Mouse (Mus musculus): ENCODE measurements around the gene Tmem38b. TPM values are rescaled to one million over a fixed set of nuclear protein-coding genes. Genes with fewer than 3 reads are reported as not detected.

Gene Tmem38b
- total and polyA plus RNA-seq, 3 experiments = 3.1 to 5.9 TPM; not detected in 1

GRCm38 (mm10) chr4:53853333-53853732, 27.5 kb downstream of the Tmem38b start:
- no peak for TF ChIP-seq ZC3H11A (IDR thresholded peaks at IDR 0.05; ENCODE audit: low read depth, low read length)
- no peak for TF ChIP-seq E2F4 (IDR thresholded peaks at IDR 0.05; ENCODE audit: borderline replicate concordance, low read depth, low read length)
- TF ChIP-seq ZKSCAN1 (IDR thresholded peaks at IDR 0.05; ENCODE audit: low read depth, low read length) = no peak
- no peak for TF ChIP-seq NRF1 (IDR thresholded peaks at IDR 0.05; ENCODE audit: insufficient read depth, low read depth, low read length, poor library complexity, severe bottlenecking)
- TF ChIP-seq SIN3A (IDR thresholded peaks at IDR 0.05; ENCODE audit: low read length) = no peak
- TF ChIP-seq ZNF384 (IDR thresholded peaks at IDR 0.05; ENCODE audit: low read depth, low read length) = no peak
- TF ChIP-seq POLR2AphosphoS5 (IDR thresholded peaks at IDR 0.05; ENCODE audit: borderline replicate concordance, low read depth, low read length) = no peak
- no peak for TF ChIP-seq BHLHE40 (IDR thresholded peaks at IDR 0.05; ENCODE audit: borderline replicate concordance, low read depth, low read length)
- TF ChIP-seq POLR2AphosphoS2 (IDR thresholded peaks at IDR 0.05; ENCODE audit: low read length) = no peak
- no peak for TF ChIP-seq GATA1 (IDR thresholded peaks at IDR 0.05; ENCODE audit: low read depth, low read length)
- no peak for TF ChIP-seq MYC (IDR thresholded peaks at IDR 0.05; ENCODE audit: low read depth, low read length)
- no peak for TF ChIP-seq TBP (IDR thresholded peaks at IDR 0.05; ENCODE audit: low read depth, low read length)
- no peak for TF ChIP-seq POLR2A (IDR thresholded peaks at IDR 0.05; ENCODE audit: control insufficient read depth in 1 of 2, insufficient read depth in 1 of 2, low read depth in 1 of 2, low read length in 2 of 2, poor library complexity in 1 of 2)
- no peak for TF ChIP-seq MXI1 (IDR thresholded peaks at IDR 0.05; ENCODE audit: low read depth, low read length)
- TF ChIP-seq USF1 (IDR thresholded peaks at IDR 0.05; ENCODE audit: low read depth, low read length) = no peak
- TF ChIP-seq MAFK (IDR thresholded peaks at IDR 0.05; ENCODE audit: borderline replicate concordance, low read depth, low read length) = no peak
- Histone ChIP-seq H3K79me2 (ENCODE audit: control insufficient read depth, insufficient read depth, low read length, poor library complexity) (no peaks in the 10 kb centered on the region), H3K9me3 (replicated peaks; ENCODE audit: insufficient read depth, low read length) (no peaks in the 10 kb centered on the region), H3K4me1 (ENCODE audit: control insufficient read depth in 1 of 2, insufficient read depth in 2 of 2, low read length in 2 of 2) (no peaks in the 10 kb centered on the region), H3K9ac (ENCODE audit: control insufficient read depth, low read depth, low read length, poor library complexity, severe bottlenecking) (no peak overlapping the region), H3K4me3 (ENCODE audit: control insufficient read depth in 1 of 2, insufficient read depth in 1 of 2, low read depth in 2 of 2, low read length in 2 of 2) (no peak overlapping the region), H3K27me3 (ENCODE audit: control insufficient read depth in 1 of 2, insufficient read depth in 2 of 2, low read length in 2 of 2) (no peaks in the 10 kb centered on the region), H3K36me3 (ENCODE audit: control insufficient read depth in 1 of 2, insufficient read depth in 2 of 2, low read length in 2 of 2) (no peaks in the 10 kb centered on the region), H3K27ac (ENCODE audit: control insufficient read depth, low read depth, low read length) (no peak overlapping the region)
- no peak for DNase-seq (ENCODE audit: low read depth, low spot score)

DNA sequence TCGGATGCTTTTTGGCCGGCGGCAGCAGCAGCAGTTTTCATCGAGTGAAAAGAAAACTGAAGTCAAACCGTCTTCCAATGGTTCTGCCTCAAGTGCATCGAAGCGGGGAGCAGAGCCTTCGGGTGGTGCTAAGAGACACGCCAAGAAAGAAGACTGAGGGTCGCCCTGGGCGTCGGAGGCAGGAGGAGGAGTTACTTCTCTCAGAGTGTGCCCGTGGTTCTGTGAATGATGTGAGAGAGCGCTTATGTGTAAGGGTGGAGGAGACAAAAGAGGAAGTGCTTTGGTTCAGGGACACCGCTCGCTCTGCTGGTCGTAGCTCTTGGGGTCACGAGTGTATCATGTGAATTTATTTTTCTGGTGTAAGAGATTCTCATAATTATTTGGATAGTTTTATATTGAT, 34.1 kb downstream of the Tmem38b start:
- H3K9ac ChIP-seq (ENCODE audit: control insufficient read depth, low read depth, low read length, poor library complexity, severe bottlenecking) = peak overlapping the region; percentile 32; the same call in 1 of the 2 replicates
- peaks cover 0 to 2% of the 10 kb centered on the region in 2 experiments; a peak in 1 of 4 replicates for H3K36me3 ChIP-seq (ENCODE audit: control insufficient read depth in 1 of 2, insufficient read depth in 2 of 2, low read length in 2 of 2)
- H3K9me3 ChIP-seq (replicated peaks; ENCODE audit: insufficient read depth, low read length) = no peaks in the 10 kb centered on the region
- peak overlapping the region in 1 of 2 experiments; percentile 54; a peak in 2 of 4 replicates for H3K4me3 ChIP-seq (ENCODE audit: control insufficient read depth in 1 of 2, insufficient read depth in 1 of 2, low read depth in 2 of 2, low read length in 2 of 2)
- peak; percentile 77 for DNase-seq (ENCODE audit: low read depth, low spot score)
- peaks cover 0 to 3% of the 10 kb centered on the region in 2 experiments; a peak in 2 of 4 replicates for H3K4me1 ChIP-seq (ENCODE audit: control insufficient read depth in 1 of 2, insufficient read depth in 2 of 2, low read length in 2 of 2)
- H3K27me3 ChIP-seq (ENCODE audit: control insufficient read depth in 1 of 2, insufficient read depth in 2 of 2, low read length in 2 of 2) = no peaks in the 10 kb centered on the region
- TF ChIP-seq MYC (IDR thresholded peaks at IDR 0.05; ENCODE audit: low read depth, low read length) (no peak), EP300 (IDR thresholded peaks at IDR 0.05; ENCODE audit: low read depth in 1 of 2, low read length in 2 of 2) (0 out of 4 replicates have a peak, but pooled peaks of 1 of the 2 experiments have one; percentile 34)
- H3K79me2 ChIP-seq (ENCODE audit: control insufficient read depth, insufficient read depth, low read length, poor library complexity) = no peaks in the 10 kb centered on the region
- H3K27ac ChIP-seq (ENCODE audit: control insufficient read depth, low read depth, low read length) = no peak overlapping the region; the same call in 1 of the 2 replicates

Data from MEL (cell line).